In genomic region chr5:69931476-69931875, GRCm38 (mm10) we compare ENCODE assay signal across 21 mouse cellular contexts.
DNase-seq lines count a peak whose midpoint lies in the region; ATAC-seq and TF ChIP-seq lines count a peak whose summit lies in the region.
"Had no signal": no experiment of that assay in that cellular context is flagged by ENCODE, and none has a peak within 500 bp of the region (broad histone marks: within the 10 kb centered on the region; RNA-seq: fewer than 3 reads in every experiment).

No protein-coding gene starts in this region.

- no peaks in the 10 kb centered on the region for H3K9me3 ChIP-seq in hindbrain, embryonic 13.5 days
- H3K9me3 ChIP-seq in hindbrain, embryonic 10.5 days = no peaks in the 10 kb centered on the region
- H3K9me3 ChIP-seq in liver, embryonic 11.5 days (ENCODE audit: control insufficient read depth, low read length) = no peaks in the 10 kb centered on the region
- no peaks in the 10 kb centered on the region for H3K9me3 ChIP-seq in hindbrain, embryonic 16.5 days (ENCODE audit: control insufficient read depth, low read length)
- H3K9me3 ChIP-seq: embryonic facial prominence, embryonic 13.5 days; forebrain, embryonic 12.5 days; heart, embryonic 10.5 days; heart, embryonic 15.5 days had no signal

- H3K4me1 ChIP-seq in hindbrain, embryonic 13.5 days (replicated peaks) = no peaks in the 10 kb centered on the region
- no peaks in the 10 kb centered on the region for H3K4me1 ChIP-seq in hindbrain, embryonic 10.5 days (replicated peaks)
- no peaks in the 10 kb centered on the region for H3K4me1 ChIP-seq in liver, adult 2 months (ENCODE audit: control insufficient read depth, insufficient read depth, low read length)
- H3K4me1 ChIP-seq in liver, embryonic 11.5 days (replicated peaks; ENCODE audit: control insufficient read depth, insufficient read depth, low read length) = no peaks in the 10 kb centered on the region
- H3K4me1 ChIP-seq in hindbrain, embryonic 16.5 days (ENCODE audit: control insufficient read depth, insufficient read depth, low read depth, low read length) = no peaks in the 10 kb centered on the region
- H3K4me1 ChIP-seq: embryonic facial prominence, embryonic 13.5 days; forebrain, embryonic 12.5 days; heart, embryonic 10.5 days; heart, embryonic 15.5 days had no signal

- TF ChIP-seq CTCF in liver, adult 2 months (IDR thresholded peaks at IDR 0.05; ENCODE audit: low read depth, low read length) = no peak

- H3K9ac ChIP-seq in hindbrain, embryonic 13.5 days = no peak overlapping the region
- H3K9ac ChIP-seq in liver, adult 2 months (ENCODE audit: low read depth, low read length) = no peak overlapping the region
- no peak overlapping the region for H3K9ac ChIP-seq in liver, embryonic 11.5 days (ENCODE audit: low read depth, low read length)
- no peak overlapping the region for H3K9ac ChIP-seq in hindbrain, embryonic 16.5 days (ENCODE audit: low read depth, low read length)
- H3K9ac ChIP-seq: embryonic facial prominence, embryonic 13.5 days; forebrain, embryonic 12.5 days; heart, embryonic 15.5 days had no signal

- H3K4me2 ChIP-seq in hindbrain, embryonic 13.5 days = no peak overlapping the region
- no peak overlapping the region for H3K4me2 ChIP-seq in liver, embryonic 11.5 days
- H3K4me2 ChIP-seq in hindbrain, embryonic 16.5 days (ENCODE audit: low read length) = no peak overlapping the region
- H3K4me2 ChIP-seq: embryonic facial prominence, embryonic 13.5 days; forebrain, embryonic 12.5 days; heart, embryonic 15.5 days had no signal

- peak; percentile 69 to 82 for DNase-seq in cerebellum, postnatal 14 days
- no peak for DNase-seq in cerebellum, postnatal 36 days
- no peak for DNase-seq in hindbrain, embryonic 10.5 days (ENCODE audit: low spot score)
- DNase-seq in liver, adult 2 months (ENCODE audit: extremely low read depth, low read depth, low spot score) = peak; percentile 2
- no peak for DNase-seq in liver, embryonic 11.5 days (ENCODE audit: low spot score)
- DNase-seq in Muller cell, postnatal 12 days (ENCODE audit: inconsistent ontology term) = no peak
- DNase-seq: adrenal gland, postnatal 14 days; cerebellum, adult 18-20 months; cerebellum, postnatal 25 days; gastrocnemius, postnatal 10 days; heart, adult 18-20 months; heart, postnatal 14 days; kidney, adult 11 months had no signal

- no peaks in the 10 kb centered on the region for H3K36me3 ChIP-seq in hindbrain, embryonic 13.5 days
- H3K36me3 ChIP-seq in hindbrain, embryonic 10.5 days = no peaks in the 10 kb centered on the region
- H3K36me3 ChIP-seq in liver, adult 2 months (ENCODE audit: control insufficient read depth, insufficient read depth, low read length) = no peaks in the 10 kb centered on the region
- no peaks in the 10 kb centered on the region for H3K36me3 ChIP-seq in liver, embryonic 11.5 days (ENCODE audit: control insufficient read depth, insufficient read depth, low read length)
- H3K36me3 ChIP-seq in hindbrain, embryonic 16.5 days (ENCODE audit: control insufficient read depth, insufficient read depth, low read length) = no peaks in the 10 kb centered on the region
- H3K36me3 ChIP-seq: embryonic facial prominence, embryonic 13.5 days; forebrain, embryonic 12.5 days; heart, embryonic 10.5 days; heart, embryonic 15.5 days had no signal

- H3K27me3 ChIP-seq in hindbrain, embryonic 13.5 days = no peaks in the 10 kb centered on the region
- no peaks in the 10 kb centered on the region for H3K27me3 ChIP-seq in hindbrain, embryonic 10.5 days (ENCODE audit: insufficient read depth, poor library complexity, severe bottlenecking)
- H3K27me3 ChIP-seq in liver, adult 2 months (ENCODE audit: control insufficient read depth, insufficient read depth, low read length) = no peaks in the 10 kb centered on the region
- no peaks in the 10 kb centered on the region for H3K27me3 ChIP-seq in liver, embryonic 11.5 days (replicated peaks; ENCODE audit: control insufficient read depth, insufficient read depth, low read length)
- no peaks in the 10 kb centered on the region for H3K27me3 ChIP-seq in hindbrain, embryonic 16.5 days (replicated peaks; ENCODE audit: control insufficient read depth, insufficient read depth, low read length)
- H3K27me3 ChIP-seq: embryonic facial prominence, embryonic 13.5 days; forebrain, embryonic 12.5 days; heart, embryonic 15.5 days; Patski had no signal

- H3K27ac ChIP-seq in hindbrain, embryonic 13.5 days = no peak overlapping the region
- H3K27ac ChIP-seq in hindbrain, embryonic 10.5 days = no peak overlapping the region
- H3K27ac ChIP-seq in liver, adult 2 months (replicated peaks; ENCODE audit: insufficient read depth, low read depth, low read length) = no peak overlapping the region
- H3K27ac ChIP-seq in liver, embryonic 11.5 days (ENCODE audit: low read depth, low read length) = no peak overlapping the region
- no peak overlapping the region for H3K27ac ChIP-seq in hindbrain, embryonic 16.5 days (ENCODE audit: low read depth, low read length)
- H3K27ac ChIP-seq: embryonic facial prominence, embryonic 13.5 days; forebrain, embryonic 12.5 days; heart, embryonic 10.5 days; heart, embryonic 15.5 days had no signal

- ATAC-seq in hindbrain, embryonic 13.5 days (ENCODE audit: low FRiP score) = peak; percentile 28; the same call in 1 of the 2 replicates
- ATAC-seq in liver, embryonic 11.5 days (replicated peaks; ENCODE audit: low FRiP score) = no peak
- ATAC-seq in hindbrain, embryonic 16.5 days = peak; percentile 83
- ATAC-seq: activated CD4-positive, CD25-positive, alpha-beta regulatory T cell, adult 4 months; Patski had no signal

- TF ChIP-seq POLR2A in liver, adult 2 months (IDR thresholded peaks at IDR 0.05; ENCODE audit: extremely low read depth, insufficient read depth, low read length) = no peak

- no peak overlapping the region for H3K4me3 ChIP-seq in hindbrain, embryonic 13.5 days
- no peak overlapping the region for H3K4me3 ChIP-seq in hindbrain, embryonic 10.5 days
- no peak overlapping the region for H3K4me3 ChIP-seq in liver, adult 2 months (ENCODE audit: insufficient read depth, low read depth, low read length)
- no peak overlapping the region for H3K4me3 ChIP-seq in liver, embryonic 11.5 days (ENCODE audit: low read depth, low read length)
- H3K4me3 ChIP-seq in hindbrain, embryonic 16.5 days (ENCODE audit: low read length) = no peak overlapping the region
- H3K4me3 ChIP-seq: embryonic facial prominence, embryonic 13.5 days; forebrain, embryonic 12.5 days; heart, embryonic 10.5 days; heart, embryonic 15.5 days had no signal

- H3K79me2 ChIP-seq in liver, adult 2 months (ENCODE audit: control insufficient read depth, insufficient read depth, low read length) = no peaks in the 10 kb centered on the region

- WGBS in hindbrain, embryonic 13.5 days = 89% methylated on average over 2 of the region's 2 CpGs
- 88% methylated on average over 2 of the region's 2 CpGs for WGBS in hindbrain, embryonic 10.5 days
- WGBS in liver, adult 2 months = 79% methylated on average over 2 of the region's 2 CpGs
- 83% methylated on average over 2 of the region's 2 CpGs for WGBS in liver, embryonic 11.5 days
- 91% methylated on average over 2 of the region's 2 CpGs for WGBS in hindbrain, embryonic 16.5 days

Comparison
In these comparisons a context has a peak if more than half of its experiments do, and no peak if none do; other contexts are left out.
1. DNase-seq: peak in cerebellum, postnatal 14 days (2 of 2) and liver, adult 2 months (single experiment); none in cerebellum, postnatal 36 days (0 of 2), hindbrain, embryonic 10.5 days (single experiment), liver, embryonic 11.5 days (single experiment) and Muller cell, postnatal 12 days (single experiment).